Mouse (Mus musculus) frontal cortex, postnatal 25 days (tissue): Measurements from ENCODE around the gene Zmym3.
A peak's percentile ranks its signal among the peaks of the same experiment; 100 is the strongest.

Source experiments
- DNase-seq, 2 experiments: peaks; one replicate each; pipeline ENCODE4 v3.0.0; 2022; ENCODE audit warnings: low spot score in 2 of 2

Gene Zmym3

DNA sequence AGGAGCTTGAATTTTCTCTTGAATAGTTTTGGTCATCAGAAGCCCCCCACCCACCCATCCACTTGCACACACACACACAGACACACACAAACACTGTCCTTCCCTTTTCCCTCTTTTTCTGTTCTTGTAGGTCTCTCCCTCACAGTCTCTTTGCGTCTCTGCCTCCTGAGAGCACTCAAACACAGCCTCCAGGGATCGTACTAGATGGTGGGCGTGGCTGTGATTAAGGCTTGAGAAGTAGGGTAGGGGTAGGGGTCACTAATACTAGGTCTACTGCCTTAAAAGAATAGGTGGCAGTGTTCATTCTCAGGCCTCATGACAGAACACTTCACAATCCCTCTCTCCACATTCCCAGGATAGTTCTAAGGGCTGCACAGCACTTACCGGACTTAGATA lies at the start of gene Zmym3:
Zmym3 (minus strand) TSS at position 150 of the 396 bp plus-strand sequence.
- no peak for DNase-seq

GRCm38 (mm10) chrX:101451591-101451990 lies 30.9 kb upstream of the Zmym3 start:
- no peak for DNase-seq

DNA sequence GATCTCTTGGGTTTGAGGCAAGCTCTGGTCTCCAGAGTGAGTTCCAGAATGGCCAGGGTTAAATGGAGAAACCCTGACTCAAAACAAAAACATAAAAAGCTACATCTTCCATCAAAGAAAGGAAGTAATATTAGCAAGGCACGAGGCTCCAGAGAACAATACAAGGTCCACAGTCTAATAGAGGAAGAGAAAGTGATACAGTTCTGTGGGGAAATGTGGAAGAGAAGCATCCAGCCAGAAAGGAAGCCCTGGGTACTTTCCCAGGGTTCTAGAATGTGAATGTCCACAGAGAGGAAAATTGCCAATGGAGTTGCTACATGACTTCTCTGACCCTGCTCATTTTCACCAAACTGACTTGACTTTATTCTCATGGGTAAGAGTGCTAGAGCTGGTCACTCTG lies 30.5 kb upstream of the Zmym3 start:
- no peak for DNase-seq

GRCm38 (mm10) chrX:101448886-101449475 lies 28.3 kb upstream of the Zmym3 start, which contains the start of gene Itgb1bp2:
TSS of gene Itgb1bp2 (plus strand) at chrX:101449088.
- DNase-seq = no peak

- no peak for DNase-seq
Observed at GRCm38 (mm10) chrX:101429976-101430375, 9.3 kb upstream of the Zmym3 start.

- peak; percentile 44 to 65 for DNase-seq
Observed at GRCm38 (mm10) chrX:101429142-101429949, 8.7 kb upstream of the Zmym3 start, which contains the start of gene Nono. TSS of gene Nono (plus strand) at chrX:101429318.

GRCm38 (mm10) chrX:101428785-101429141 lies 8.1 kb upstream of the Zmym3 start:
- DNase-seq = no peak

DNA sequence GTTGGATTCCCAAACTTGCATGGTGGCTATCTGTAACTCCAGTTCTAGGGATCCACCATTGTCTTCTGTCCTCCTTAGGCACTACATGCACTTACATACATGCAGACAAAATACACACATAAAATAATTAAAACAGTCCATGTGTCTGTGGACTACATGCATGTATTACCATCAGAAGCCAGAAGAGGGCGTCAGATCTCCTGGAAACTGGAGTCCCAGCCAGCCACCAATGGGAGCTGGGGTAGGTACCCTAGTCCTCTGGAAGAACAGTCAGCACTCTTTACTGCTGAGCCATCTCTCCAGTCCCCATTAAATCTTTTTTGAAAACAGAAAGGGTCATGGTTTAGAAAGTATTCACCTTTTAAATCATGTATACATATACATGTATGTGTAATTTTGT lies 7.1 kb upstream of the Zmym3 start:
- no peak for DNase-seq

DNA sequence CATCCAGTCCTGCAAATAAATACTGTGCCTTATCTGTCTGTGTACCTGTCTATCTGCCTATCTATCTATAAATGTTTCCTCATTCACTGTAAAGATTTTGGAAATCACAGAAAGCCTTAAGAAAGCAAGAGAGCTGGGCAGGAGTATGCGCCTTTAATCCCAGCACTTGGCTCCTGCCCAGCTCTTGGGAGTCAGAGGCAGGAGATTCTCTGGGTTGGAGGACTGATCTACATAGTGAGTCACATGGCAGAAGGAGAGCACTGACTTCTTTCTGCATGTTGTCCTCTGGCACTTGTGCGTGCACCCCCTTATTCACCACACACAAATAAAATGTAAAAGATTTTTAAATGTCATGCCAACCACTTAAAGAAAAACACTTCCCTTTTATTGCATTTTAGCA lies 2.8 kb upstream of the Zmym3 start:
- no peak for DNase-seq

GRCm38 (mm10) chrX:101419725-101420699 lies 637 bp downstream of the Zmym3 start:
- peak; percentile 61 to 67 for DNase-seq

DNA sequence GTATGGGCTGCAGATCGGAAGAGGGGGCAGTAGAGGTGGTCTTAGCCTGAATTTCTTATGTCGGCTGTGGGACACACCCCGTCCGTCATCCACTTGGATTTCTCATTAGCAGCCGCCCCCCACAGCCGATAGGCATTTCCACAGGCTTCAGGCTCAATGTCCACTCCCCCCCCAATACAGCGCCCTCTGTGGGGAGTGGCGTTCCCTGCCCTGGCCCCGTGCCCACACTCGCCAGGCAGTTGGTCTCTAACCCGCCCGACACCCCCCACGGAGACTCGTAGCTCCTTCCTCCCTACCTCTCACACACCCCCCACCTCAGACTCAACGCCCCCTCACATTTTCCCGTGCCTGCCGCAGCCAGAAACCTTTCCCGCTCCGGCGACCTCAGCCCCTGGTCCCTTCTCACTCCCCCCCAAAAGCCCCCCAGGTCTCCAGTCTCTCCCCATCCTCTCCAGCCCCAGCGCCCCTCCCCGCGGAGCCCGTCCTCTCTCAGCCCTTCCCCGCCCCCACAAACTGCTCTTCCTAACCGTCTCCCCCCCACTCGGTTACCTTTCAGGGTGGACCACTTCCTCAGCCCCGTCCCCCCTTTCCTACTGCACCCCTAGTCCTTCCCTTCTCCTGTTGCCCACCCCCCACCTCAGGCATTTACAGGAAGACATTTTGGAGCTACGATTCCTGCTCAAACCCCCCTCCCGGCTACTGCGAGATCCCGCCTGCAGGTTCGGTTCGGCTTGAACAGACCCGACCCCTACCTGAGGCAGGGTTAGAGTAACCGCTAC lies 1.5 kb downstream of the Zmym3 start:
- no peak for DNase-seq

DNA sequence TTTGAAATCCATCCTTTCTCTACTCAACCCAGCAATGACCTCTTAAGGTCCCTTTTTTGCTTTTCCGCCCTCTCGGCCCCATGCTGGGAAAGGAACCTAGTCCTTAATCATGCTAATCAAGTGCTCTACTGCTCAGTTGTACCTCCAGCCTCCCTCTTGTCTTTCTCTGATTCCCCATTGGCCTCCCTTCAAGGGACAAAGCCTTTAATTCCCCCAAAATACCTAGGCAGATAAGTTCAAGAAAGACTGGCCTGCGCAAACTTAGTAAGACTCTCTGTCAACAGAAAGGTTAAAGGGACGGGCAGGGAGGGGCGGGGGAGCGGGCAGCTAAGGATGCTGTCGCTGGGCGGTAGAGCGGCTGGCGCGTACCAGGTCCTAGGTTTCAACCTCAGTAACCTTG lies 24.2 kb downstream of the Zmym3 start:
- DNase-seq = no peak

GRCm38 (mm10) chrX:101394341-101394740 lies 26.3 kb downstream of the Zmym3 start:
- DNase-seq = no peak

- no peak for DNase-seq
Observed at GRCm38 (mm10) chrX:101388866-101389537, 31.6 kb downstream of the Zmym3 start.

DNA sequence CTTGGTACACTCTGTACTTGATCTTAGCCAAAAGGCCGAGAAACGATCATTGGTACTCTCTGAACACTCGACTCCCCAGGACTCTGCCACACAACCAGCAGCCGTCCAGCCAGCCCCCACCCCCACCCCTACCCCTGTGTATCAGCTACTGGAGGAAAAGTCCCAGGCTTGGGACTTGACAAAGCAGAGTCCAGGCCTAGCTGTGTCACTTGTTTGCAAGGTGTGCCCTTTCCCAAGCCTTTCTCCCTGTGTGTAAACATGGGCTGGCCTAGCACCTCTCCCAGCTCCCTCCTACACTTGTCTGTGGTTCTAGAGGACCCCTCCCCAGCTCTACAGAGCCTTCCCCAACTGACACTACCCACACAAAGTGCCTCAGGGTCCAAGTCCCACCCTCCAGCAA lies 34.4 kb downstream of the Zmym3 start:
- no peak for DNase-seq

DNA sequence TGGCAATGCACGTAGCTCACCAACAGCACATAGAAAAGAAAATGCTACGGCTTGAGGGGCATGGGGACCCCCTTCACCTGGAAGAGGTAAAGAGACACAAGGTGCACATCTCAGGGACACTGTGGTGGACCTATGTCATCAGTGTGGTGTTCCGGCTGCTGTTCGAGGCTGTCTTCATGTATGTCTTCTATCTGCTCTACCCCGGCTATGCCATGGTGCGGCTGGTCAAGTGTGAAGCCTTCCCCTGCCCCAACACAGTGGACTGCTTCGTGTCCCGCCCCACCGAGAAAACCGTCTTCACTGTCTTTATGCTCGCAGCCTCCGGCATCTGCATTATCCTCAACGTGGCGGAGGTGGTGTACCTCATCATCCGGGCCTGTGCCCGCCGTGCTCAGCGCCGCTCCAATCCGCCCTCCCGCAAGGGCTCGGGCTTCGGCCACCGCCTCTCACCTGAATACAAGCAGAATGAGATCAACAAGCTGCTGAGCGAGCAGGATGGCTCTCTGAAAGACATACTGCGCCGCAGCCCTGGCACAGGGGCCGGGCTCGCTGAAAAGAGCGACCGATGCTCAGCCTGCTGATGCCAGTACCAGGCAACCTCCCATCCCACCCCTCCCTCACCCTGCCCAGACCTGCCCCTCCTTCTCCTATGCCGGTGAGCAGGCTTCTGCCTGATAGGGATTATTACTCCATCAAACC lies 36.1 kb downstream of the Zmym3 start:
- DNase-seq = no peak

GRCm38 (mm10) chrX:101383455-101383854 lies 37.2 kb downstream of the Zmym3 start:
- DNase-seq = no peak

DNA sequence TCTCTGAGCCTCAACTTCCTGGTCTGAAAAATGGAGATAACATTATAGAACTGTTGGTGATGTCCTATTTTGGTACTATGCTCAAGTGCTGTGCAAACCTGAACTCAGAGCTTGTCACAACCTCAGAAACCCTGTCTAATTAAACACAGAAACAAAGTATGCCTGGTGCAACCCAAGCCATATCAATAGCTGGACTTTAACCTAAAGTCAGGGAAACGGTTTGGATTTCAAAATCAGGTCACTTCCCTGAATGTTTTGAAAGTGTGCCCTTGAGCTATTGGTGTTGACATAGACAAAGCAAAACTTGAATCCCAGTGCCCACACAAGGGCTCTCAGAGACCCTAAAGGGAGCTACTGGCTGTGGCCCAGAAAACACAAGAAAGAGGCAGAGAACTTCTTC lies 40.9 kb downstream of the Zmym3 start:
- no peak for DNase-seq

- DNase-seq = no peak
Observed at GRCm38 (mm10) chrX:101377076-101377475, 43.6 kb downstream of the Zmym3 start.
